Mouse (Mus musculus) lung, postnatal 25 days (tissue): ENCODE measurements around the gene Col10a1.
A peak's percentile ranks its signal among the peaks of the same experiment; 100 is the strongest.
"Not testable (repeated sequence)": the region's sequence is repeated elsewhere in the genome, so short reads cannot be mapped to it uniquely, and the experiment has no call there.

Source experiments
- DNase-seq: peaks from one replicate; pipeline ENCODE4 v3.0.0; 2022; ENCODE audit warnings: low spot score

Gene Col10a1

GRCm38 (mm10) chr10:34389681-34390080 lies at the start of gene Col10a1:
Col10a1 (plus strand) TSS chr10:34389981.
- DNase-seq = no peak

- DNase-seq = peak; percentile 14
Measured at GRCm38 (mm10) chr10:34341014-34341413, 48.8 kb upstream of the Col10a1 start.

GRCm38 (mm10) chr10:34341886-34342285 lies 47.9 kb upstream of the Col10a1 start:
- no peak for DNase-seq

GRCm38 (mm10) chr10:34352166-34352565 lies 37.6 kb upstream of the Col10a1 start:
- no peak for DNase-seq

GRCm38 (mm10) chr10:34358263-34358662 lies 31.5 kb upstream of the Col10a1 start:
- DNase-seq = no peak

- DNase-seq = peak; percentile 7
Measured at GRCm38 (mm10) chr10:34363756-34364155, 26.0 kb upstream of the Col10a1 start.

- no peak for DNase-seq
Measured at GRCm38 (mm10) chr10:34368138-34368537, 21.6 kb upstream of the Col10a1 start.

- DNase-seq = no peak
Measured at GRCm38 (mm10) chr10:34373332-34373731, 16.4 kb upstream of the Col10a1 start.

GRCm38 (mm10) chr10:34385636-34386035 lies 4.1 kb upstream of the Col10a1 start:
- DNase-seq = no peak

GRCm38 (mm10) chr10:34396959-34397358 lies 7.2 kb downstream of the Col10a1 start:
- DNase-seq = no peak

GRCm38 (mm10) chr10:34399267-34399666 lies 9.5 kb downstream of the Col10a1 start:
- DNase-seq = no peak

GRCm38 (mm10) chr10:34418204-34418756 lies 28.5 kb downstream of the Col10a1 start, which contains the start of gene Nt5dc1:
Nt5dc1 (minus strand) TSS chr10:34418552.
- DNase-seq = peak; percentile 93

GRCm38 (mm10) chr10:34418794-34419193 lies 29.0 kb downstream of the Col10a1 start:
- not testable (repeated sequence) for DNase-seq

- DNase-seq = no peak
Measured at GRCm38 (mm10) chr10:34431783-34432182, 42.0 kb downstream of the Col10a1 start.

GRCm38 (mm10) chr10:34434191-34434590 lies 44.4 kb downstream of the Col10a1 start:
- not testable (repeated sequence) for DNase-seq
